Mouse (Mus musculus) stomach, postnatal 0 days (tissue): ENCODE measurements around the gene Tnip1. TPM values are rescaled to one million over a fixed set of nuclear protein-coding genes. Genes with fewer than 3 reads are reported as not detected.
"Not testable (repeated sequence)": the region's sequence is repeated elsewhere in the genome, so short reads cannot be mapped to it uniquely, and the experiment has no call there.

Experiments used
- ATAC-seq: fragments of 200-750 bp; cut with Nextera tagmentation; 2 replicates; pipeline ENCODE4 v1.8.0; 2017; ENCODE audit not compliant: low FRiP score, low TSS enrichment
- DNase-seq: peaks from one replicate; pipeline ENCODE4 v3.0.0-alpha.2; 2016; ENCODE audit warnings: low spot score
- H3K27ac ChIP-seq: fragments of 300-500 bp; sonication (generic); replicated peaks from 2 replicates; pipeline ENCODE4 v1.5.1; 2014; ENCODE audit warnings: mild to moderate bottlenecking, control low read depth
- H3K27me3 ChIP-seq: fragments of 300-500 bp; sonication (generic); 2 replicates; pipeline ENCODE4 v1.6.1; 2014; ENCODE audit warnings: low read length; ENCODE audit not compliant: control insufficient read depth, insufficient read depth
- H3K36me3 ChIP-seq: fragments of 300-500 bp; sonication (generic); 2 replicates; pipeline ENCODE4 v1.6.1; 2014; ENCODE audit warnings: low read length, mixed read lengths; ENCODE audit not compliant: control insufficient read depth, insufficient read depth
- H3K4me1 ChIP-seq: fragments of 300-500 bp; sonication (generic); replicated peaks from 2 replicates; pipeline ENCODE4 v1.6.1; 2014; ENCODE audit warnings: antibody characterized with exemption; ENCODE audit not compliant: control insufficient read depth, insufficient read depth
- H3K4me2 ChIP-seq: fragments of 300-500 bp; sonication (generic); replicated peaks from 2 replicates; pipeline ENCODE4 v1.6.1; 2014; ENCODE audit warnings: low read depth, mild to moderate bottlenecking, control low read depth, moderate library complexity
- H3K4me3 ChIP-seq: fragments of 300-500 bp; sonication (generic); 2 replicates; pipeline ENCODE4 v1.5.1; 2014; ENCODE audit warnings: low read depth, low read length, control low read depth
- H3K9ac ChIP-seq: fragments of 300-500 bp; sonication (generic); 2 replicates; pipeline ENCODE4 v1.6.1; 2014; ENCODE audit warnings: mild to moderate bottlenecking, low read length, control low read depth, mixed read lengths
- H3K9me3 ChIP-seq: fragments of 300-500 bp; sonication (generic); 2 replicates; pipeline ENCODE4 v1.6.1; 2016; ENCODE audit warnings: low read length; ENCODE audit not compliant: control insufficient read depth
- CTCF ChIP-seq: IDR thresholded peaks from 2 replicates; pipeline ENCODE4 v1.5.1; 2016; ENCODE audit warnings: antibody characterized with exemption, low read depth, mild to moderate bottlenecking, moderate library complexity
- EP300 ChIP-seq: optimal IDR thresholded peaks from 2 replicates; pipeline ENCODE3; 2016; ENCODE audit warnings: antibody characterized with exemption
- WGBS: fragments of 180-500 bp; shearing (Covaris S2); extraction: QIAGEN DNeasy Blood & Tissue Kit; methylation state at CpG from one replicate; pipeline ENCODE4 v1.1.7; 2014; 5-methylcytosine and 5-hydroxymethylcytosine counted together
- polyA plus RNA-seq: library from polyadenylated mRNA; unstranded; fragments of >200 nt; fragmentation: Nextera tagmentation; extraction: Ambion mirVana; gene quantifications from 2 replicates; pipeline ENCODE4 v1.2.1, GENCODE M21; 2015

Tnip1 gene
- polyA plus RNA-seq, 1 experiment from 2014 or later, result 14.7 TPM

- Histone ChIP-seq H3K9me3 (no peaks in the 10 kb centered on the region), H3K27me3 (no peaks in the 10 kb centered on the region), H3K36me3 (no peaks in the 10 kb centered on the region), H3K27ac (no peak overlapping the region), H3K4me1 (peaks cover 4% of the 10 kb centered on the region; the same call in 1 of the 2 replicates), H3K4me3 (no peak overlapping the region), H3K9ac (no peak overlapping the region), H3K4me2 (no peak overlapping the region)
- WGBS, result 44% methylated on average over 8 of the region's 8 CpGs
- DNase-seq (no peak), ATAC-seq (no peak)
- TF ChIP-seq EP300 (no peak), CTCF (no peak)
These were observed 8.8 kb upstream of the Tnip1 start for GRCm38 (mm10) chr11:54971365-54972048.

- ATAC-seq (no peak), DNase-seq (no peak)
- WGBS, result 72% methylated on average over 6 of the region's 6 CpGs
- no peak overlapping the region for H3K4me2 ChIP-seq
- H3K4me3 ChIP-seq, result no peak overlapping the region
- peaks cover 3% of the 10 kb centered on the region; the same call in 1 of the 2 replicates for H3K4me1 ChIP-seq
- H3K27me3 ChIP-seq, result no peaks in the 10 kb centered on the region
- no peaks in the 10 kb centered on the region for H3K9me3 ChIP-seq
- no peaks in the 10 kb centered on the region for H3K36me3 ChIP-seq
- no peak overlapping the region for H3K27ac ChIP-seq
- TF ChIP-seq EP300 (no peak), CTCF (no peak)
- no peak overlapping the region for H3K9ac ChIP-seq
These were observed 2.5 kb upstream of the Tnip1 start for GRCm38 (mm10) chr11:54965234-54965633.

GRCm38 (mm10) chr11:54961921-54962320 lies 796 bp downstream of the Tnip1 start:
- H3K9ac ChIP-seq, result no peak overlapping the region
- ATAC-seq, result no peak

DNA sequence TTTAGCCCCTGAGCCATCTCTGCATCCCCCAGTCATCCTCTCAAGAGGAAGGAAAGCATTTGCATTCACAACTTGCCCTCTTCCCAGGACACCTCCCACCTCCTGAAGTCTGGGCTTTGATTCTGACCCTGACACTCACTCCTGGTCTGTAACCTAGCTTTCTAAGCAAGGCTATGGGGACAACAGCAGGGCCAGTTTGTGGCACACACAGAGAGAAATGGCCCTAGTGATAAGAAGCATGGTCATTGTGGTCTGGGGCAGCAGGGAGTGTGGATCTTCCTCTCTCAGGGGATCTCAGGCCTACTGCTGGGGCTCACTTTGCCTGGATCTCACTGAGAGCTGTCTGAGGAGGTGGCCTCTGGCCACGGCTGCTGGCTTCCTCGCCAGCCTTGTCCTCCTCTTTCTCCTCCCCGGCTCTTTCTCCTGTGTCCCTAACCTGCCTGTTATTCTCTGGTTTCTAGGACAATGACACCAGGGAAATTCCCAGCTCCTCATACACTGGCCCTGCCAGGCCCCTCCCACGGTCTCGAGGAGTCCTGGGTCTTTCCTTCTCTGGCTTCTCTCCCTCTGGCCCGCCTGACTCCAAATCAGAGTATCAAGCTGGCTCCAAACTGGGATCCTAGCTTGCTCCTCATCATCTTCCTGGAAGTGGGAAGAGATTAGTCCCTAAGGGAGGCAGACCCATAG lies 1.4 kb downstream of the Tnip1 start:
- no peaks in the 10 kb centered on the region for H3K27me3 ChIP-seq
- H3K9ac ChIP-seq, result no peak overlapping the region
- no peaks in the 10 kb centered on the region for H3K9me3 ChIP-seq
- no peaks in the 10 kb centered on the region for H3K36me3 ChIP-seq
- WGBS, result 70% methylated on average over 6 of the region's 6 CpGs
- ATAC-seq (no peak), DNase-seq (no peak)
- TF ChIP-seq CTCF (no peak), EP300 (no peak)
- peak overlapping the region; percentile 45 for H3K27ac ChIP-seq
- no peak overlapping the region for H3K4me3 ChIP-seq
- H3K4me1 ChIP-seq, result peaks cover 7% of the 10 kb centered on the region; the same call in 1 of the 2 replicates
- H3K4me2 ChIP-seq, result no peak overlapping the region

More at GRCm38 (mm10) chr11:54961921-54962320, 796 bp downstream of the Tnip1 start:
- no peak for DNase-seq
- peak overlapping the region; percentile 6; the same call in 1 of the 2 replicates for H3K4me2 ChIP-seq
- H3K27ac ChIP-seq, result peak overlapping the region; percentile 45; the same call in 1 of the 2 replicates
- H3K4me3 ChIP-seq, result no peak overlapping the region
- 48% methylated on average over 3 of the region's 3 CpGs for WGBS
- H3K9me3 ChIP-seq, result no peaks in the 10 kb centered on the region
- TF ChIP-seq EP300, result no peak
- TF ChIP-seq CTCF, result no peak
- no peaks in the 10 kb centered on the region for H3K27me3 ChIP-seq
- peaks cover 7% of the 10 kb centered on the region; the same call in 1 of the 2 replicates for H3K4me1 ChIP-seq
- H3K36me3 ChIP-seq, result no peaks in the 10 kb centered on the region

GRCm38 (mm10) chr11:54960251-54960650 lies 2.5 kb downstream of the Tnip1 start:
- WGBS, result 75% methylated on average over 6 of the region's 6 CpGs
- TF ChIP-seq CTCF (no peak), EP300 (no peak)
- no peak for DNase-seq
- no peak overlapping the region for H3K4me2 ChIP-seq
- ATAC-seq, result no peak
- no peak overlapping the region for H3K4me3 ChIP-seq
- no peaks in the 10 kb centered on the region for H3K36me3 ChIP-seq
- H3K27me3 ChIP-seq, result no peaks in the 10 kb centered on the region
- H3K9ac ChIP-seq, result no peak overlapping the region
- no peak overlapping the region for H3K27ac ChIP-seq
- no peaks in the 10 kb centered on the region for H3K9me3 ChIP-seq
- peaks cover 7% of the 10 kb centered on the region; the same call in 1 of the 2 replicates for H3K4me1 ChIP-seq

- WGBS, result 44% methylated on average over 3 of the region's 3 CpGs
- peaks cover 9% of the 10 kb centered on the region; the same call in 1 of the 2 replicates for H3K4me1 ChIP-seq
- H3K9ac ChIP-seq, result no peak overlapping the region
- no peaks in the 10 kb centered on the region for H3K27me3 ChIP-seq
- ATAC-seq, result peak; percentile 68
- H3K27ac ChIP-seq, result peak overlapping the region; percentile 84
- no peaks in the 10 kb centered on the region for H3K9me3 ChIP-seq
- DNase-seq, result peak; percentile 72
- H3K4me3 ChIP-seq, result no peak overlapping the region
- no peak overlapping the region for H3K4me2 ChIP-seq
- TF ChIP-seq CTCF (no peak), EP300 (peak; percentile 23)
- H3K36me3 ChIP-seq, result no peaks in the 10 kb centered on the region
These were observed 4.1 kb downstream of the Tnip1 start for GRCm38 (mm10) chr11:54958571-54959073.

- not testable (repeated sequence) for H3K9me3 ChIP-seq, H3K4me1 ChIP-seq, H3K4me3 ChIP-seq, ATAC-seq, H3K9ac ChIP-seq, H3K4me2 ChIP-seq, H3K27me3 ChIP-seq, DNase-seq, H3K36me3 ChIP-seq
- WGBS, result 83% methylated on average over 3 of the region's 3 CpGs
- peak overlapping the region; percentile 84; the same call in 1 of the 2 replicates for H3K27ac ChIP-seq
These were observed 5.0 kb downstream of the Tnip1 start for GRCm38 (mm10) chr11:54957708-54958107.
